Mouse (Mus musculus) olfactory bulb, adult 2 months (tissue): ENCODE data around the gene Nme2.

Experiments
- CTCF ChIP-seq: fragments of 200-500 bp; IDR thresholded peaks from 2 replicates; pipeline ENCODE4 v1.5.1; 2012; ENCODE audit warnings: low read depth, mild to moderate bottlenecking, low read length, moderate library complexity; ENCODE audit not compliant: insufficient read depth
- POLR2A ChIP-seq: fragments of 200-500 bp; IDR thresholded peaks from 2 replicates; pipeline ENCODE4 v1.6.1; 2012; ENCODE audit warnings: mild to moderate bottlenecking, low read depth, low read length, moderate library complexity; ENCODE audit not compliant: insufficient read depth

DNA sequence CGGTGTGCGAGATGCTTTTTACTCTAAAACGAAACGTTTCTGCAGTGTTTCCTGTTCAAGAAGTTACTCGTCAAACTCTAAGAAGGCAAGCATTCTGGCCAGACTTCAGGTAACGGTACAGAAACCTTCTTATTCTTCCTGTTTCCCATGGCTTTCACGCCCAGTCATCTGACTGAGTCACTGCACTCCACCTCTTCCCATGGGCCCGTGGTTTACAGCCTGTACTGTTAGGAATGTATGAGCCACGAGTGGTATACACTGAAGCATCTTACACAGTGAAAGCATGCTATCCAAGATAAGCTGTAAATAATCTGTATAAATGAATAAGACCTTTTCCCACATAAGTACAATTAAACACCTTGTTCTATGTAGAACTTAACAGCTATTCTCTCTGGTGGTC lies 47.2 kb downstream of the Nme2 start:
- no peak for TF ChIP-seq CTCF
- no peak for TF ChIP-seq POLR2A
